Mouse (Mus musculus) layer of hippocampus, adult 8-10 months (tissue): ENCODE results near the gene Arhgef11. TPM values are rescaled to one million over a fixed set of nuclear protein-coding genes. Genes with fewer than 3 reads are reported as not detected.
"Not testable (repeated sequence)": the region's sequence is repeated elsewhere in the genome, so short reads cannot be mapped to it uniquely, and the experiment has no call there.

Source experiments
- DNase-seq, 2 experiments: peaks; one replicate each; pipeline ENCODE4 v3.0.0; 2022; ENCODE audit warnings: low spot score in 2 of 2
- total RNA-seq, 4 experiments: library from RNA; stranded (reverse); gene quantifications; 2 replicates each; pipeline ENCODE4 v1.2.4; 2022

The Arhgef11 gene
- 10 to 100 TPM; 55.1 to 68.0 (median 58.4) TPM for total RNA-seq

DNA sequence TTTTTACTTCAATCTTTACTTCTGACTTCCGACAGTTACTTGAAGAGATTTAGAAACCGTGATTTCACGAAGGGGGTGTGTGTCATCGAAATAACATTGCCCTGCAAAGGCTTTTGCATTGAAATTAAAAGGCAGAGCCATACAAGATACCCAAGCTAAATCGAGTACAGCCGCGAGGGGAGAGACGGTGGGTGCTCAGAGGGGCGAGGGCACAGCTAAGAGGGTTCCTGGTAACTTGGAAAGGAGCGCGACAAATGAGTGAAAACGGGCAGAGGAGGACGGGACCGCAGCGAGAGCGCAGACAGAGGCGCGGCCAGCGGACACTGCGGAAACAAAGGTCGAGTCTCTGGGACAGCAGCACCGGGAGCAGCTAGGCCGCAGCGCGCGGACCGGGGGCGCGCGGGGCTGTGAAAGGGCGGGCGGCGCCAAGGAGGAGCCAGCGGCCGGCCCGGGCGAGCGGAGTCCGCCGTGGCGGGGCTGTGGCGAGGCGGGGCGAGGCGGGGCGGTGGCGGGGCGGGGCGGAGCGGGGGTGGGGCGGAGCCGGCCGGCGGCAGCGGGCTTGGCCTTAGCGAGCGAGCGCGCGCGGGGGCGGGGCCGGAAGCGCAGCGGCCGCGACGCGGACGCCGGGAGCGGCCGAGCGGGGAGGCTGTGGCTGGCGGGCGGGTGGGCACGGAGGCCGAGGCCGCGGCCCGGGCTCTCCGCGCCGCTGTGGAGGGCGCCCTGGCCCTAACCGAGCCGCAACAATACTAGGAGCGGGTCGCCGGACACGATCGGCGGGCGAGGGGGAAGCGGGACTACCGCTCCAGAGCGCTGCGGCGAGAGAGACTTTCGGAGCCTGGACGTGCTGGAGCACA is at the start of gene Arhgef11:
Arhgef11 (plus strand) TSS at position 603 of the 854 bp plus-strand sequence.
- DNase-seq = peak; percentile 28 to 57

DNA sequence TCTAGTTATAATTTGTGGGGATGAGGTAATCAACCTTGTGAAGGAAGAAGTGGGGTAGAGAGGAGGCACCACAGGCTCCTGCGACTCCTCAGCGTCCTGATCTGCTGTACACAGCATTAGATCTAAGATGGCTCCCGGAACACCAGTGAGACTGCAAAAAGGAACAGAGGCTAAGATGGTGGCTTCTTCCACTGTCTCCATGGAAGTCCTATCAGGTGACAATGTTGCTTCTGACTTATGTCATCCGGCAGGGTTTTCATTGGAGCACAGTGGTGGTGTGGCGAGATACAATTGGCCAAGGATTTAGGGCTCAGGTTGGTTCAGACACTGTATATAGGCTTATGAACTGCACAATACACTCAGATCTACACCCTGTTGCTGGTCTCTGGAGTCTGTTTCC is 48.7 kb upstream of the Arhgef11 start:
- DNase-seq = no peak

DNA sequence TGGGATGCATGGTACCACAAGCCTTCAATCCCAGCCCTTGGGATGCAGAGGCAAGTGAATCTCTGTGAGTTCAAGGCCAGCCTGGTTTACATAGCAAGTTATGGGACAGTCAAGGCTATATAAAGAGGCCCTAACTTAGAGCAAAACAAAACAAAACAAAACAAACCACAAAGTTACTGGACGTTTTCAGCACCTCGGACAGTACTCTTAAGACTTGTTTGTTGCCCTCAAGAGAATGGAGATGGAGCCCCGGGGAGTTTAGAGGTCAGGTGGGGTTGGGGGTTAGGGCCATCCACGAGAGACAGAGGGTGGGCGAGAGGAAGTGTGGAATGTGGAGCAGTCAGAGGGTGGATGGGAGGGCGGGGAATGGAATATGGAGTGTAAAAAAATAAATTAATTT is 41.6 kb upstream of the Arhgef11 start:
- no peak for DNase-seq

DNA sequence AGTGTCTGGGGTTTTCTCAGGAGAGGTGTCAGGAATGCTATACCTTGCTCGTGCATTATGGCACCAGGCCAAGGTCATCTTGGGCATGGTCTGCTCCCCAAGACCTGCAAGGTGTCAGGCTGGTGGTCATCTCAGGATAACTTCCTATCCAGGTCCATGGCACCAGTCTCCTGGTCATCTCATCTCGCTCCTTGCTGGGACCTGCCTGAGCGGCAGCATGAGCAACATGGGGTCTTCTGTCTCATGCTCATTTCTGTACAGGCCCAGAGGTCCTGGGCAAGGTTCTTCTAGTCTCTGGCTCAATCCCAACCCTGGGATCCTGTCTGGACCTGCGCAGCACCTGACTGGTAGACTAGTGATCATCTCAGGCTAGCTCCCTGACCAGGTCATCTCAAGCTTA is 35.1 kb upstream of the Arhgef11 start:
- no peak for DNase-seq

DNA sequence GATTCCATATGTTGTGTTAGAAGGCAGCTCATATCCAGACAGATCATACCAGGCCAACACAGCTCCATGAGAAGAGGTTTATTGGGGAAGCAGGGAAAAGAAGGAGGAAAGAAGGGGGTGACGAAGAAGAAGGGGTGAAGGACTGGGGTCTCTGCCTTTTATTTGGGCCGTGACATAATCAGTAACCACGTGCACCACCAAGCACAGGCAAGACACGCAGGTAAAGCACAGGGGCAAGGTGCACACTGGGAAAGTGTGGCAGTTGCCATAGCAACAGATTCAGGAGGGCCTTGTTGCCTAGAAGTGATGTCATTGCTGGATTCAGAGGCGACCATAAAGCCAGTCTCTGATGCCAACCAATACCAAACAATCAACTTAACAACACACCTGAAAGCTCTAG is 23.6 kb upstream of the Arhgef11 start:
- DNase-seq = no peak

DNA sequence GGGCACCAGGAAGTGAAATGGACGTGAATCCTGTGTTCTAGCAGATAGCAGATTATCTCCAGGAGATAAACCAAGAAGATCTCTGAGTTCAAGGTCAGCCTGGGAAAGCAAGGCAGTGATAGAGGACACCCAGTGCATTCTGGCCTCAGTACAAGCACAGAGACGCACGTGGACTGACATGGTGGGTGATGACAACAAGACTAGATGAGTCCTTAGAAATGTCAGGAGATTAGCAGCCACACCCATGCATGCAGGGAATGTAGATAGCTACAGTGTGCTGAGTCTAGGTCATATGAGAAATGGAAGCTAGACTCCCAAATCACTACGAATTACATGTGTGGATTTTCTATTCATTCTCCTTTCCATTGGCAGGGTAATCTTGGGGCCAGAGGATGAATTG is 22.0 kb upstream of the Arhgef11 start:
- not testable (repeated sequence) for DNase-seq

DNA sequence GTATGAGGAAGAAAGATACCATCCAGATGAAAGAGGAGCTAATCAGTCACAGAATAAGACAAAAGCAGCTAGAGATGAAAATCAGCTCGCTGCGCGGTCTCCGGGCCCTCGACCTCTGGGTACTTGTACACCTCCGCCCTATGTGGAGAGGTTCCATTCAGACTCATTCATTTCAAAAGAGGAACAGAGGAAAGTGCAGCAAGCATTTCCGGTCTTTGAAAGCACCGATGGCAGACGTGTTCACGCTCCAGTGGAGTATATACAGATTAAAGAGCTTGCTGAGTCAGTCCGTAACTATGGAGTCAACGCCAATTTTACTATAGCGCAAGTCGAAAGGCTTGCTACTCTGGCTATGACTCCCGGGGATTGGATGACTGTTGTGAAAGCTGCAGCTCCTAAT is 16.3 kb upstream of the Arhgef11 start:
- not testable (repeated sequence) for DNase-seq

DNA sequence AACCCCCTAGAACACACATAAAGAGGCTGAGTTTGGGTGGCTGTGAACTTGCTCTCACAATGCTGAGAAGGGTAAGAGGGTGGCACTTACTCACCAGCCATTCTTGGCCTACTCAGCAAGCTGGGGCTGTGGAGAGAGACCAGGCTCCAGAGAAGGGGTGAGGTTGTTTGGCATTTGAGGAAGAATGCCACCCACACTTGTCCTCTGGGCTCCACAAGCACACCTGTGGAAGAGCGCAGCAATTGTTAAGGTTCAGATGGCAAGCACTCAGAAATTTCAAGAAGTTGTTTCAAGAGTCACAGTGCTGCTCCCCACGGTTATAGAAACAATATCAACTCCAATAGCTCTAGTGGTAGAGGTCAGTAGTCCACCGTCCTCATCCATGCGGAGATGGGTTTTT is 1.0 kb upstream of the Arhgef11 start:
- DNase-seq = no peak

DNA sequence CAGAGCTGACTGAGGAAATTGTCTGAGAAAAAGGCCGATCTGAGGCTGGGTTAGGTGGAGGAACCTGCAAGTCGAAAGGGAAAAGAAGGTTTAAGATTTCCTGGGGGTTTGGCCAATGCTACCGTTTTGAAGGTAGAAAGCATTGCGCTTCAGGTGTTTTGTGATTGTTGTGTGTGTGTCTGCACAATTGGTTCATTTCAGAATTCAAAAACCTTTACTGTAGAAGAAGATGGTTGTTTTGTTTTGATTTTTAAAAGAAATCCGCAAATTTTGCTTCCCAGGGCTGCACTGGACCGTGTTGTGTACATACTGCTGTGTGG is 412 bp downstream of the Arhgef11 start:
- no peak for DNase-seq

DNA sequence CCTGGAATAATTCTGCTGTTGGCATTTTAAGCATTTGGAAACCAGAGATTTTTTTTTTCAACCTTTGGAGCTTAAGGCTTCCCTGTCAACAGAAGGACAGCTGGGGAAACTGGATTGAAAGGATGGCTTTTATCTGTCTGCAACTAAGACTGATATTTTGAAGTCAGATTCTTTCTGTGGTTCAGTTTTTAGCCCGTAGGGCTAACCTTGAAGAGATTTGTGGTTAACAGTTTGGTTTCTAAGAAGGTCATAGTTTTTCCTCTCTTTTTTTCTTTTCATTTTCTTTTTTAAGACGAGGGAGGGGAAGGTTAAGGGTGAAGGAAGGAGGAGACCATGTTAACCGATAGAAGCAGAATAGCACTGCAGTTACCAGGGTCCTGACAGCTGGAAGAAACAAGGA is 881 bp downstream of the Arhgef11 start:
- DNase-seq = no peak

DNA sequence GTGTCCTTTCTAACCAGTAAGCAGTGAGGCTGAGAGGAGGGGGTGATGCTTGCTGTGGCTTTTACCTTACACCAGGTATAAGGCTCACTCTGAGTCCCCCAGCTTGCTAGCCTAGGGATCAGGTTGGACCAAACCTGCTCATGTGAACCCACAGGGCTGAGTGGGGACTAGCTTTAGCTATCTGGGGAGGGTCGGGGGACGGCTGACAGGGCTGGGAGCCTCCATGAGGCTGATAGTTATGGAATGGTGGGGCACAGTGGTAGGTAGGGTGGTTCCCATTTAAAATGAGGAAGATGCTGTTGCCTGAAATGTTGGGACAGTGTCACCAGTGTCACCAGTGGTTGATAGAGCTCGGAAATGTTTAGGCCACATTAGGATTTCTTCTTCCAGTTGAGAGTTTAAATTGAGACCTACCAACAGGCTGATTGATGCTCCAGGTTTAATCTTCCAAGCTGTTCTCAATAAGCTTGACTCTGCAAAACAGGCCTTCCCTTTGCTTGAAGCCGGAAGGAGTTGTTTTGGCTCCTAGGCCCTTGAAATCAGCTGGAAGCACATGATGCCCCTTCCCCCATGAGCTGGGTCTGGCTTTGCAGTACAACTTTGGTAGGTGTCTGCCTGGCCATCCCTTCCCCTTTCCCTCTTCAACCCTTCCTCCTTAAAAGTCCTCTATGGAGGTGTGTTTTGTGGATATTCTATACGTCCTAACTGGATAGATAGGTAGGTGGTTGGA is 1.8 kb downstream of the Arhgef11 start:
- DNase-seq = no peak

DNA sequence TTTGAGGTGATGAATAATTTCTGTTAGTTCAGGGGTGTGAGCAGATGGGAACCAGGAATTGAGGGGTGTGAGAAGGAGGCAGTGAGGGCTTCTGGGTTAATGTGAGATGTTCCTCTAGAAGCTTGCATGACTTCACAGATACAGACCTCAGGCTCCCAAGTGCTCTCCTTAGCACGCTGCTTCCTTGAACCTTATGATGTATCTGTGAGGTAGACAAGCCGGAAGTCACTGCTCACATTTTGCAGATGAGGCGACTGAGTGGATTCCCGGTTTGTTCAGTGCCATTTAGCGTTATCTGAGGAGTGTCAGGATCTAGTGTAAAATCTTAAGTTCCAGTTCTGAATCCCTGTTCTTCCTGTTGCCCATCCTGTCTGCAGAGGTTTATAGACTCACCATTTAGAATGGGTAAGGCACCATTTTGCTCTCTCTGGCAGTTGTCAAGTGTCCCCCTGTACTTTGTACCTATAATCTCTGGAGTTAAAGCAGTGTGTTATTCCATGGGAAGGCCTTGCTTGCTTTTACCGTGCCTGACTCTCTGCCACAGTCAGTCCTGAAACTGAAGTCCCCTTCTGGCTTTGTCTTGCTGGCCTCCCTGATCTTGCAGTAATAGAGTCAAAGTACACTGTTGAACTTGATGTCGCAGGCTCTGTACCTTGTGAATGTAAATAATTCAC is 3.0 kb downstream of the Arhgef11 start:
- DNase-seq = no peak

DNA sequence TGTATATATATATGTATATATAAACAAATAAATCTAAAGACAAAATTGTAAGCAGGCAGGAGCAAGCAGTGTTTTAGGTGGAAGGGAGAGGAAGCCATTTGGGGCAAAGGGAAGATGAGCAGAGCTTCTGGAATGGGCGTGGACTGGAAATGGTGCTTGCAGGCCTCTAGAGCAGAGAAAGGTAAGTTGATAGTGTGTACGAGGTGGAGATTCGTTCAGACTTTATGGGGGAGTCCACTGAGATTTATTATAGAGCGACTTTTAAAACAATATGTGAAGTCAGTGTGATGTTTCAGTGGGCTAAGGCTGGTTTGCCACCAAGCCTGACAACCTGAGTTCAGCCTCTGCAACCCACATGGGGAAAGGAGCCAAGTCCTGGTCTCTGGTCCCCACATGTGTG is 7.5 kb downstream of the Arhgef11 start:
- no peak for DNase-seq

DNA sequence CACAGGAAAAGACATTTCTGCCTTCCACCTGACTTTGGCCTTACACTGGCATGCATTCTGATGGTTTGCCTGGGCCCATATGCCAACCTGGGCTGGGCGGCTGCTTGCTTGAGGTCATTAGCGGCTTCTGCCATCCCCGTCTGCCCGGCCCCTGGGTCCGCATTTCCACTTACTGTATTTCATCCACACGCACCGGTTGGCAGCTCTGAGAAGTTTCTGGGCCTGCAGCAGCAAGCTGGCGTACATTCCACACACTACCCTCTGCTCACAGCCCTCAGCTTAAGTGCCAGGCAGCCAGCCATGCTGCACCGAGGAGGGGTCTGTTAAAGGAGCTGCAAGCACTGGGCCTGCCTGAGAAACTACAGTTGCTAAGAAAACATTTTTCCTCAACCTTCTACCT is 13.5 kb downstream of the Arhgef11 start:
- DNase-seq = no peak

DNA sequence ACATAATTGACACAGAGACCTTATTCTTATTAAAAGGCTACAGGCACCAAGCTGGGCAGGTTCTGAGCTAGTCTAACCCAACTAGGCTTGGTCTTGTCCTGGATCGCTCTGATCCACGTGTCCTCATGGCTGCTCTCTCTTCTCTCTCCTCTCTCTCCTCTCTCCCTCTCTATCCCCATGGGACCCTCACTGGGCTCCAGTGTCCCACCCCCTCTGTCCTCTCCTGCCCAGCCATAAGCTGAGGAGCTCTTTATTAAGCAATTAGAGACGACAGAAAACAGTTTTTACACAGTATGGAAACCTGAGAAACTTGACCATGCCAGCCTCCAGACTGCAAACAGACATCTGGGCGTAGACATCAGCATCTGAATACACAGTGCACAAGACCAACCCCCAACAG is 14.0 kb downstream of the Arhgef11 start:
- DNase-seq = no peak

DNA sequence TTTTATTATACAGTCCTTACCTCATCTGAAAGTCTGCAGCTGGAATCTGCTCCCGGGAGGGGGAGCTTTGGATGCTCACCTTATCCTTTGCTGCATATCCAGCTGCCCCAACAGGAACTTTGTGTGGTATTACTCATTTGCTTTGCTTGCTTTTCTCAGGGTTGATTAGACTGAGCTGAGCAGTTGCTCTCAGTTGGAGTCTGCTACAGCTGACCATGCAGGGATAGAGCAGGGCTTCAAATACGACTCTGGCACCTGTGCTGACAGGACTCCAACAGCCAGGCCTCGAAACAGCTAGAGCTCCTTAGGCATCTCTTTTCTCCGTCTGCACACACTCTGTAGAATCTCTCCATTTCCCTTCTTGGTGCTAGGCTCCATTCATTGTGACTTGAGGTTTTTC is 18.2 kb downstream of the Arhgef11 start:
- DNase-seq = no peak

DNA sequence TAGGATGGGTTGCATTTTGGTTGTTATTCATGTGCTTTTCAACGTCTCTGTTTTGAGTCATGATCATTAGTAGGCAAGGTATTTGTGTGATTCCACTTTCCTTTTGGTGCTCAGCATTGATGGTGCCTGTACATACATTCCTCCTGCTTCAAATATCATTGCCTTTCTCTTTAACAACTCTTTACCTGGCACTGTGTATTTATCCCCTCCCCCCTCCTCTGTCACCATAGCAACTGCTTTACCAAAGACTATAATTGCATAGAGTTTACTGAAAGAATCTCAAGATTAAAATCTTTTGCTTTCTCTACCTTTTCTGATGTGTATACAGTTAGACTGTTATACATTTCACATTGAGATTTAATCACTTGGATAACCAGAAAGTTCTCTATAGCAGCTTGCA is 26.1 kb downstream of the Arhgef11 start:
- DNase-seq = no peak

DNA sequence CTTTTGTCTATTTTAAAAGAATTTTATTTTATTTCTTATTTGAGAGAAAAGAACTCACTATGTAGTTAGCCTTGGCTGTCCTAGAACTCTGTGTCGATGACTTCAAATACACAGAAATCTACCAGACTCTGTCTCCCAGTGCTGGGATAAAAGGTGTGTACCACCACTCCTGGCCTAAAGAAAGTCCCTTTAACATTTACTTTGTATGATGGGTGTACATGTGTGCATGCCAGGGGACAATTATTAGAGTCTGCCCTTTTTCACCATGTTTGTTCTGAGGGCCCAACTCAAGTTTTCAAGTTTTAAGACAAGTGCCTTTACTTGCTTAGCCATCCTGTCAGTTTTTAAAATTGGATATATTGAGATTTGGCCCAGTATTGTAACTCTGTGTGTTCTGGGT is 28.8 kb downstream of the Arhgef11 start:
- DNase-seq = no peak

DNA sequence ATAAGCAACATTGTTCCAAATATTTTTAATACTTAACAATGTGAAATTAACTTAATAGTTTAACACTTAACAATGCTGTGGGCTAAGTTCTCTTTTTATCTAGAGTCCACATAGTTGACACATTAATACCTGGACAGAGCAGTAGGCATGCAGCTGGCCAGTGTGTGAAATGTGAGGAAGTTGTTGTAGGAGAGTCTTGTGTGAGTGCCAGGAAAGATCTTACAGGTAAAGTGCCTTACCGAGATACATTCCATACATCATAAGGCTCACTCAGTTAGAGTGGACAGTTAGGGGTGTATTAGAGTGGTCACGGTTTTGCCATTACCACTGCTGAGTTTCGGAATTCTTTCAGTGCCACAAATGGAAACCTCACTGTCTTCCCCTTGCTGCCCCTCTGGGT is 31.7 kb downstream of the Arhgef11 start:
- DNase-seq = no peak

DNA sequence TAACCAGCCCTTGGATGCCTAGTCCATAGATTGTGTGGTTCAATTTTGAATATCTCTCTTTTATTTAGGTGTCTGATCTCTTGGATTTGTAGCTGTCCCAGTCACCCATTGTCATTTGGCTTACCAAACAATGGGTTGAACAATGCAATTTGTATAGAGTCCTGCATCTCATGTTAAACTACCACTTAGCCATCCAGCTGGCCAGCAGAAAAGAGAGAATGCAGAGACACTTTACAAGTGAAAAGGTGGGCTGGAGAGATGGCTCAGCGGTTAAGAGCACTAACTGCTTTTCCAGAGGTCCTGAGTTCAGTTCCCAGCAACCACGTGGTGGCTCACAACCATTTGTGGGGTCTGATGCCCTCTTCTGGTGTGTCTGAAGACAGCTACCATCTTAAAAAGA is 41.0 kb downstream of the Arhgef11 start:
- no peak for DNase-seq

DNA sequence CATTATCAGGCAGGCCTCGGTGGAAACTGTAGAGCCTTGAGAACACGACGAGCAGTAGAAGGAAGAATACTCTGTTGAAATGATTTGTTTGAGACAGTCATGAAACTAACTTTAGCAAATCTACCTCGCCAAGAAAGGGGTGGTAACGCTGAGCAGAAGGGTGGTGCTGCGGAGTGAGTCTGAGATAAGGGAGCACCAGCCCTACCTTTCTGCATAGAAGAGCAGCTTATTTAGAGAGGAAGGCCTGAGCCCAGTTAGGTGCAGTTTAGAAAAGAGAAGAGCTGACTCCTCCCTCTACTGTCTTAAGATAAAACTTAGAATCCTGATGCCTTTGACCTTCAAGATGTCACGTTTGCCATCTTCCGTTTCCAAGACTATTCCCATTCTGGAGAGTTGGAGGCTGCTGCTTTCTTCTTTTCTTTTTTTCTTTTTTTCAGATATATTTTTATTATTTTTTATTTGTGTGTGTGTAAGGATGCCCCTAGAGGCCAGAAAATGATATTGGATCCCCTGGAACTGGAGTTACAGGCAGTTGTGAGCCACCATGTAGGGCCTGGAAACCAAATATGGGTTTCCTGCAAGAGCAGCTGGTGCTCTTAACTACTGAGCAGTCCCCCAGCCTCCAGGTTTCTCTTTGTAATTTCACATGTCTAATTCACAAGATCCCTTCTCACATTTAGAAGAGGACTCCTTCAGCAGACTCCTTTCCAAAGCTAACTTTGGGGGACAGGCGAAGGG is 42.5 kb downstream of the Arhgef11 start:
- no peak for DNase-seq

DNA sequence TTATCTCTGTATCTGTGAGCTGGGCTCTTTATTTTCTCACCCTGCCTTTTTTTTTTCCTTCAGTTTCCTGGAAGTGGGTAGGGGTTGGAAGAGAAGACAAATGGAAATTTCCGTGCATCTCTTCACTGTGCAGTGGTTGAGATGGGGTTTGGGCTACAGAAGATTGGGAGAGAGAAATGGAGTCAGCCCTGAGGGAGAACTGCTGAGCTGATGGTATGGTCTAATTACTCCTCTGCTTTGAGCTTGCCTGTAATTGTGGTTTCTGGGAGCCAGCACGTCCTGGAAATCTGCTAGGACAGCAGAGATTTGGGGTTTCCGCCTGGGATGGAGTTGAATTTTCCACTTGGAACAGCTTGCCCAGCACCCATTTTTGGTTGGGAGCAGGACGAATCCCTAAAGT is 43.1 kb downstream of the Arhgef11 start:
- DNase-seq = no peak
